Mouse (Mus musculus) cerebellum, adult 2 months (tissue): Measurements from ENCODE around the gene Tbxa2r.

Experiments
- CTCF ChIP-seq: fragments of 200-500 bp; IDR thresholded peaks from 2 replicates; pipeline ENCODE4 v1.5.1; 2011; ENCODE audit warnings: low read depth, mild to moderate bottlenecking, control low read depth, low read length, moderate library complexity, borderline replicate concordance; ENCODE audit not compliant: insufficient read depth
- POLR2A ChIP-seq: fragments of 200-500 bp; IDR thresholded peaks from 2 replicates; pipeline ENCODE4 v1.6.1; 2011; ENCODE audit warnings: low read length, control low read depth, borderline replicate concordance; ENCODE audit not compliant: insufficient read depth

GRCm38 (mm10) chr10:81319741-81320549, 8.6 kb upstream of the Tbxa2r start:
- TF ChIP-seq CTCF (no peak), POLR2A (no peak; the same call in 1 of the 2 replicates)
